Mouse (Mus musculus) lung, postnatal 25 days (tissue): ENCODE data around the gene Nbas.
A peak's percentile ranks its signal among the peaks of the same experiment; 100 is the strongest.

Experiments
- DNase-seq: peaks from one replicate; pipeline ENCODE4 v3.0.0; 2022; ENCODE audit warnings: low spot score

Gene Nbas

GRCm38 (mm10) chr12:13389644-13390043, 120.7 kb downstream of the Nbas start:
- no peak for DNase-seq

GRCm38 (mm10) chr12:13410191-13410590, 141.3 kb downstream of the Nbas start:
- peak; percentile 6 for DNase-seq

GRCm38 (mm10) chr12:13418651-13419050, 149.7 kb downstream of the Nbas start:
- no peak for DNase-seq

- DNase-seq: no peak
Observed at GRCm38 (mm10) chr12:13430219-13430618, 161.3 kb downstream of the Nbas start.

- no peak for DNase-seq
Observed at GRCm38 (mm10) chr12:13444653-13445431, 175.9 kb downstream of the Nbas start.

GRCm38 (mm10) chr12:13445486-13446065, 176.6 kb downstream of the Nbas start:
- peak; percentile 26 for DNase-seq

- no peak for DNase-seq
Observed at GRCm38 (mm10) chr12:13448916-13449315, 180.0 kb downstream of the Nbas start.

- no peak for DNase-seq
Observed at GRCm38 (mm10) chr12:13452050-13452449, 183.1 kb downstream of the Nbas start.

GRCm38 (mm10) chr12:13460223-13460853, 191.4 kb downstream of the Nbas start:
- DNase-seq: no peak

GRCm38 (mm10) chr12:13461558-13462153, 192.7 kb downstream of the Nbas start:
- DNase-seq: no peak

GRCm38 (mm10) chr12:13462397-13462796, 193.5 kb downstream of the Nbas start:
- DNase-seq: no peak

GRCm38 (mm10) chr12:13465554-13465953, 196.6 kb downstream of the Nbas start:
- no peak for DNase-seq

GRCm38 (mm10) chr12:13474881-13475280, 205.9 kb downstream of the Nbas start:
- DNase-seq: no peak

- no peak for DNase-seq
Observed at GRCm38 (mm10) chr12:13479163-13479562, 210.2 kb downstream of the Nbas start.

- DNase-seq: no peak
Observed at GRCm38 (mm10) chr12:13486278-13486677, 217.3 kb downstream of the Nbas start.

GRCm38 (mm10) chr12:13497211-13497610, 228.3 kb downstream of the Nbas start:
- DNase-seq: no peak

- no peak for DNase-seq
Observed at GRCm38 (mm10) chr12:13499237-13499889, 230.4 kb downstream of the Nbas start.

GRCm38 (mm10) chr12:13500191-13500590, 231.3 kb downstream of the Nbas start:
- no peak for DNase-seq

- no peak for DNase-seq
Observed at GRCm38 (mm10) chr12:13504771-13505444, 236.0 kb downstream of the Nbas start.

GRCm38 (mm10) chr12:13518082-13518481, 249.1 kb downstream of the Nbas start:
- DNase-seq: no peak

- no peak for DNase-seq
Observed at GRCm38 (mm10) chr12:13519413-13519812, 250.5 kb downstream of the Nbas start.
